Mouse (Mus musculus) liver, adult 2 months (tissue): ENCODE data around the gene Gcnt3. TPM values are rescaled to one million over a fixed set of nuclear protein-coding genes. Genes with fewer than 3 reads are reported as not detected.

ENCODE experiments used
- DNase-seq: peaks from one replicate; pipeline ENCODE4 v3.0.0-alpha.2; 2011; ENCODE audit warnings: low read depth, low spot score; ENCODE audit errors: extremely low read depth
- H3K27ac ChIP-seq: fragments of 200-500 bp; replicated peaks from 2 replicates; pipeline ENCODE4 v1.5.1; 2012; ENCODE audit warnings: low read depth, mild to moderate bottlenecking, control low read depth, inconsistent platforms, low read length; ENCODE audit not compliant: insufficient read depth
- H3K27me3 ChIP-seq: fragments of 200-500 bp; 2 replicates; pipeline ENCODE4 v1.6.1; 2012; ENCODE audit warnings: mild to moderate bottlenecking, moderate library complexity, low read length, inconsistent platforms; ENCODE audit not compliant: control insufficient read depth, insufficient read depth
- H3K36me3 ChIP-seq: fragments of 200-500 bp; 2 replicates; pipeline ENCODE4 v1.6.1; 2012; ENCODE audit warnings: low read length, inconsistent platforms; ENCODE audit not compliant: control insufficient read depth, insufficient read depth
- H3K4me1 ChIP-seq: fragments of 200-500 bp; 2 replicates; pipeline ENCODE4 v1.6.1; 2011; ENCODE audit warnings: low read length; ENCODE audit not compliant: control insufficient read depth, insufficient read depth
- H3K4me3 ChIP-seq: fragments of 200-500 bp; 2 replicates; pipeline ENCODE4 v1.5.1; 2011; ENCODE audit warnings: low read depth, mild to moderate bottlenecking, control low read depth, low read length, moderate library complexity; ENCODE audit not compliant: insufficient read depth
- H3K79me2 ChIP-seq: fragments of 200-500 bp; 2 replicates; pipeline ENCODE4 v1.6.1; 2012; ENCODE audit warnings: inconsistent platforms, mild to moderate bottlenecking, low read length, moderate library complexity; ENCODE audit not compliant: control insufficient read depth, insufficient read depth
- H3K9ac ChIP-seq: fragments of 200-500 bp; 2 replicates; pipeline ENCODE4 v1.6.1; 2012; ENCODE audit warnings: low read depth, mild to moderate bottlenecking, control low read depth, inconsistent platforms, low read length
- CTCF ChIP-seq: fragments of 200-500 bp; IDR thresholded peaks from 2 replicates; pipeline ENCODE4 v1.5.1; 2011; ENCODE audit warnings: low read depth, low read length, control low read depth
- POLR2A ChIP-seq: fragments of 200-500 bp; IDR thresholded peaks from 2 replicates; pipeline ENCODE4 v1.6.1; 2011; ENCODE audit warnings: low read length, control low read depth; ENCODE audit not compliant: insufficient read depth; ENCODE audit errors: extremely low read depth
- WGBS: fragments of 180-500 bp; shearing (Covaris S2); methylation state at CpG from one replicate; pipeline ENCODE4 v1.1.7; 2018; 5-methylcytosine and 5-hydroxymethylcytosine counted together
- polyA plus RNA-seq: library from polyadenylated mRNA; depleted of rRNA; stranded (reverse); fragments of >200 nt; gene quantifications from 2 replicates; pipeline ENCODE4 v1.2.3, GENCODE M21; 2012; rRNA removed
- total RNA-seq: library from RNA; depleted of rRNA; stranded (reverse); fragments of >200 nt; gene quantifications from 2 replicates; pipeline ENCODE4 v1.2.3, GENCODE M21; 2014; rRNA removed

Gene Gcnt3
- total RNA-seq = 0.07 and 0.09 TPM in 2 replicates
- polyA plus RNA-seq = 0.02 TPM in 1 of 2 replicates, not detected in the other

GRCm38 (mm10) chr9:70037988-70038387, at the start of gene Gcnt3:
TSS of gene Gcnt3 (minus strand) at chr9:70038088.
- WGBS = 87% methylated on average over 7 of the region's 7 CpGs
- no peak for DNase-seq
- no peak within 1 kb of the TSS for H3K27ac ChIP-seq

GRCm38 (mm10) chr9:70087379-70087778, 49.5 kb upstream of the Gcnt3 start:
- no peaks in the 10 kb centered on the region for H3K36me3 ChIP-seq
- H3K4me3 ChIP-seq = no peak overlapping the region
- H3K4me1 ChIP-seq = no peaks in the 10 kb centered on the region
- no peak overlapping the region for H3K27ac ChIP-seq
- DNase-seq = no peak
- no peak overlapping the region for H3K9ac ChIP-seq
- H3K79me2 ChIP-seq = no peaks in the 10 kb centered on the region
- no peak for TF ChIP-seq CTCF
- TF ChIP-seq POLR2A = no peak
- no peaks in the 10 kb centered on the region for H3K27me3 ChIP-seq
- WGBS = 86% methylated on average over 5 of the region's 5 CpGs

More at GRCm38 (mm10) chr9:70037988-70038387, at the start of gene Gcnt3:
- no peak within 1 kb of the TSS for H3K4me3 ChIP-seq
- no peaks in the 10 kb centered on the region for H3K27me3 ChIP-seq
- H3K9ac ChIP-seq = no peak within 1 kb of the TSS
- H3K79me2 ChIP-seq = no peaks in the 10 kb centered on the region
- TF ChIP-seq CTCF (no peak), POLR2A (no peak)
- no peaks in the 10 kb centered on the region for H3K4me1 ChIP-seq
- no peaks in the 10 kb centered on the region for H3K36me3 ChIP-seq

- H3K27ac ChIP-seq = no peak overlapping the region
- TF ChIP-seq CTCF (no peak), POLR2A (no peak)
- H3K9ac ChIP-seq = no peak overlapping the region
- 66% methylated on average over 6 of the region's 6 CpGs for WGBS
- no peak overlapping the region for H3K4me3 ChIP-seq
- no peaks in the 10 kb centered on the region for H3K4me1 ChIP-seq
- no peaks in the 10 kb centered on the region for H3K79me2 ChIP-seq
- DNase-seq = no peak
- H3K36me3 ChIP-seq = no peaks in the 10 kb centered on the region
- no peaks in the 10 kb centered on the region for H3K27me3 ChIP-seq
Observed at GRCm38 (mm10) chr9:70086091-70086490, 48.2 kb upstream of the Gcnt3 start.

GRCm38 (mm10) chr9:70084107-70084506, 46.2 kb upstream of the Gcnt3 start:
- Histone ChIP-seq H3K27ac (no peak overlapping the region), H3K4me1 (no peaks in the 10 kb centered on the region), H3K27me3 (no peaks in the 10 kb centered on the region), H3K9ac (no peak overlapping the region), H3K79me2 (no peaks in the 10 kb centered on the region), H3K4me3 (no peak overlapping the region), H3K36me3 (no peaks in the 10 kb centered on the region)
- TF ChIP-seq POLR2A (no peak), CTCF (peak; percentile 57)
- peak; percentile 35 for DNase-seq
- 67% methylated on average over 11 of the region's 11 CpGs for WGBS

- no peak for DNase-seq
- Histone ChIP-seq H3K36me3 (no peaks in the 10 kb centered on the region), H3K9ac (no peak overlapping the region), H3K27me3 (no peaks in the 10 kb centered on the region), H3K27ac (no peak overlapping the region), H3K4me3 (no peak overlapping the region), H3K79me2 (no peaks in the 10 kb centered on the region), H3K4me1 (peaks cover 4% of the 10 kb centered on the region; the same call in 1 of the 2 replicates)
- TF ChIP-seq CTCF (no peak), POLR2A (no peak)
- 64% methylated on average over 25 of the region's 25 CpGs for WGBS
Observed at GRCm38 (mm10) chr9:70082357-70083204, 44.7 kb upstream of the Gcnt3 start.

- no peak overlapping the region for H3K4me3 ChIP-seq
- TF ChIP-seq CTCF = no peak
- TF ChIP-seq POLR2A = no peak
- 90% methylated on average over 7 of the region's 7 CpGs for WGBS
- no peaks in the 10 kb centered on the region for H3K79me2 ChIP-seq
- no peaks in the 10 kb centered on the region for H3K36me3 ChIP-seq
- H3K9ac ChIP-seq = no peak overlapping the region
- peaks cover 7% of the 10 kb centered on the region; the same call in 1 of the 2 replicates for H3K4me1 ChIP-seq
- H3K27ac ChIP-seq = no peak overlapping the region
- no peak for DNase-seq
- no peaks in the 10 kb centered on the region for H3K27me3 ChIP-seq
Observed at GRCm38 (mm10) chr9:70081767-70082166, 43.9 kb upstream of the Gcnt3 start.
